Mouse (Mus musculus): ENCODE results near the gene Myo1d. TPM values are rescaled to one million over a fixed set of nuclear protein-coding genes. Genes with fewer than 3 reads are reported as not detected.

The Myo1d gene
- polyA plus RNA-seq, 1 experiment from 2014 or later = 2.7 TPM

- 83% methylated on average over 1 of the region's 1 CpGs for WGBS
- Histone ChIP-seq H3K27me3 (peaks cover 3% of the 10 kb centered on the region; the same call in 1 of the 2 replicates), H3K4me3 (no peak overlapping the region), H3K4me2 (replicated peaks) (no peak overlapping the region), H3K9ac (replicated peaks) (no peak overlapping the region), H3K4me1 (no peaks in the 10 kb centered on the region), H3K9me3 (no peaks in the 10 kb centered on the region), H3K36me3 (no peaks in the 10 kb centered on the region), H3K27ac (replicated peaks) (no peak overlapping the region)
- ATAC-seq (ENCODE audit: low FRiP score, low read depth) = no peak
Observed at GRCm38 (mm10) chr11:80595482-80595881, 184.3 kb downstream of the Myo1d start.

- 62% methylated on average over 5 of the region's 5 CpGs for WGBS
- ATAC-seq (ENCODE audit: low FRiP score, low read depth) = no peak
- Histone ChIP-seq H3K36me3 (no peaks in the 10 kb centered on the region), H3K4me3 (no peak overlapping the region), H3K9me3 (no peaks in the 10 kb centered on the region), H3K9ac (replicated peaks) (no peak overlapping the region), H3K4me1 (0 out of 2 replicates have a peak, but pooled peaks cover 7% of the 10 kb centered on the region), H3K27ac (replicated peaks) (no peak overlapping the region), H3K4me2 (replicated peaks) (no peak overlapping the region), H3K27me3 (no peaks in the 10 kb centered on the region; the same call in 1 of the 2 replicates)
Observed at GRCm38 (mm10) chr11:80589387-80589786, 190.4 kb downstream of the Myo1d start.

- H3K36me3 ChIP-seq = no peaks in the 10 kb centered on the region
- peaks cover 22% of the 10 kb centered on the region for H3K27me3 ChIP-seq
- H3K4me1 ChIP-seq = peaks cover 13% of the 10 kb centered on the region; the same call in 1 of the 2 replicates
- H3K4me2 ChIP-seq (replicated peaks) = no peak overlapping the region
- no peak overlapping the region for H3K9ac ChIP-seq (replicated peaks)
- no peak overlapping the region for H3K27ac ChIP-seq (replicated peaks)
- no peak overlapping the region for H3K4me3 ChIP-seq
- H3K9me3 ChIP-seq = no peaks in the 10 kb centered on the region
- no peak for ATAC-seq (ENCODE audit: low FRiP score, low read depth)
Observed at GRCm38 (mm10) chr11:80585761-80586160, 194.1 kb downstream of the Myo1d start.

GRCm38 (mm10) chr11:80585211-80585610 is 194.6 kb downstream of the Myo1d start:
- no peaks in the 10 kb centered on the region for H3K9me3 ChIP-seq
- no peak overlapping the region for H3K4me3 ChIP-seq
- no peaks in the 10 kb centered on the region for H3K36me3 ChIP-seq
- peaks cover 24% of the 10 kb centered on the region for H3K27me3 ChIP-seq
- H3K4me2 ChIP-seq (replicated peaks) = no peak overlapping the region
- peak overlapping the region; percentile 20; the same call in 1 of the 2 replicates for H3K9ac ChIP-seq (replicated peaks)
- H3K4me1 ChIP-seq = peaks cover 13% of the 10 kb centered on the region; the same call in 1 of the 2 replicates
- WGBS = 24% methylated on average over 11 of the region's 11 CpGs
- no peak for ATAC-seq (ENCODE audit: low FRiP score, low read depth)
- H3K27ac ChIP-seq (replicated peaks) = peak overlapping the region; percentile 58

DNA sequence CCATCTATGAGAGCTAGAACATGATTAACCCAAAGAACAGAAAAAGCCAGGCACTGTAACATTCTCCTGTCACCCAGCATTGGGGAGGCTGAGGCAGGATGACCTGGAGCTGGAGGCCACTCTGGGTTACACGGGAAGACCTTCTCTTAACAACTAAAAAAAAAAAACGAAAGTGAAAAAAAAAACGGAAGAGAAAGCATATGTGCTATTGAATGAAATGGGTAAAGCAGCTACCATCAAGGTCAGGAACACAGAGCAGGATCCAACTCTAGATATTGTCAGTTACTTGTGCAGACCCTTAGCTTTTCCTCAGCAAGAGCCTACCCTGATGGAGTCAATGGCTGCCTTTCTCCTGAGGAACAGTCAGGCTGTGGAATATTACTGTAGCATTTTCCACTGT is 199.3 kb downstream of the Myo1d start:
- Histone ChIP-seq H3K4me2 (replicated peaks) (no peak overlapping the region), H3K36me3 (no peaks in the 10 kb centered on the region), H3K4me1 (peaks cover 28% of the 10 kb centered on the region), H3K4me3 (no peak overlapping the region), H3K9ac (replicated peaks) (no peak overlapping the region), H3K27ac (replicated peaks) (no peak overlapping the region), H3K9me3 (no peaks in the 10 kb centered on the region), H3K27me3 (peaks cover 24% of the 10 kb centered on the region)
- ATAC-seq (ENCODE audit: low FRiP score, low read depth) = no peak
- 88% methylated on average over 3 of the region's 3 CpGs for WGBS

DNA sequence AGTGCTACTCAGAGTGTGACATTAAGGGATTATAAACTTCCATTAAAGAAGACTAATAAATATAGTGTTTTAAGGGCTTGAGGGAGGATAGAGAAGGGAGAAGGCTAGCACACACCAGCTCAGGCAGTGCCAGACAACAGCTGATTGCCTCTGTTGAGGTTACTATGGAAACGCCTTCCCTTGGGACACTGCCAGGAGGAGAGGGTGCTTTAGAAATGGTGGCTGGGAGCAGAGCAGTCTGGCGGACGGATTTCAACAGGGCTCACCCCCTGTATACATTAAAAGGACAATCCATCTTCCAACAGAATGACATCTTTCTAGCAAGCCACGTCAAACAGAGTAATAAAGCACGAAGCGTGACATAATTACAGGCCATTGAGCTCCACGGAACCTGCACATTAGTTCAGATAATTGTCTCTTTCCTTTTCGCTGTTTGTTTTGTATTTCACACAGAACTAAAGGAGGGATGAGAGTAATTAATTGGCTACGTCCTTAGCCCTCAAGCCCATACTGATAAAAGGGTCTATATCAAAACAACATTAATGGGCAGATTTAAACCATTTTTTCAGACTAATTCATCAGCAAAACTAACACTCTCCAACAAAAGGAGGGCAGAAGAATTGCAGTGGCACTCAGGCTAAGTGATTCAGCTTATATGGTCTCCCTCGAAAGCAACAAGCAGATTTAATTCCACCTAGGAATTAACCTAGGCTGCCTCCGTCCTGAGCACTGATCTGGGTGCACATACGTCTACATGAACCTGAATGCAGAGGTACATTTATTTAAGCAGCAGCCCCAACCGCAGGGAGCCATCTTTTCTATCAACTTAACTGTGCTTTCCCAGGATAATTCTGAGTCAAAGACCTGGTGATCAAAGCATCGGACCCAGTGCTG is 201.8 kb downstream of the Myo1d start:
- no peaks in the 10 kb centered on the region for H3K36me3 ChIP-seq
- peak overlapping the region; percentile 87 for H3K27ac ChIP-seq (replicated peaks)
- ATAC-seq (ENCODE audit: low FRiP score, low read depth) = peak; percentile 96
- peak overlapping the region; percentile 16; the same call in 1 of the 2 replicates for H3K9ac ChIP-seq (replicated peaks)
- peaks cover 16% of the 10 kb centered on the region for H3K27me3 ChIP-seq
- 13% methylated on average over 14 of the region's 14 CpGs for WGBS
- peak overlapping the region; percentile 45 for H3K4me2 ChIP-seq (replicated peaks)
- H3K4me3 ChIP-seq = peak overlapping the region; percentile 20; the same call in 1 of the 2 replicates
- peaks cover 22% of the 10 kb centered on the region for H3K4me1 ChIP-seq
- H3K9me3 ChIP-seq = no peaks in the 10 kb centered on the region

GRCm38 (mm10) chr11:80575794-80576193 is 204.0 kb downstream of the Myo1d start:
- no peak overlapping the region for H3K27ac ChIP-seq (replicated peaks)
- H3K9ac ChIP-seq (replicated peaks) = no peak overlapping the region
- H3K27me3 ChIP-seq = peaks cover 2% of the 10 kb centered on the region; the same call in 1 of the 2 replicates
- H3K4me1 ChIP-seq = peaks cover 15% of the 10 kb centered on the region
- no peaks in the 10 kb centered on the region for H3K36me3 ChIP-seq
- H3K4me3 ChIP-seq = no peak overlapping the region
- 79% methylated on average over 3 of the region's 3 CpGs for WGBS
- ATAC-seq (ENCODE audit: low FRiP score, low read depth) = no peak
- no peaks in the 10 kb centered on the region for H3K9me3 ChIP-seq
- H3K4me2 ChIP-seq (replicated peaks) = no peak overlapping the region

DNA sequence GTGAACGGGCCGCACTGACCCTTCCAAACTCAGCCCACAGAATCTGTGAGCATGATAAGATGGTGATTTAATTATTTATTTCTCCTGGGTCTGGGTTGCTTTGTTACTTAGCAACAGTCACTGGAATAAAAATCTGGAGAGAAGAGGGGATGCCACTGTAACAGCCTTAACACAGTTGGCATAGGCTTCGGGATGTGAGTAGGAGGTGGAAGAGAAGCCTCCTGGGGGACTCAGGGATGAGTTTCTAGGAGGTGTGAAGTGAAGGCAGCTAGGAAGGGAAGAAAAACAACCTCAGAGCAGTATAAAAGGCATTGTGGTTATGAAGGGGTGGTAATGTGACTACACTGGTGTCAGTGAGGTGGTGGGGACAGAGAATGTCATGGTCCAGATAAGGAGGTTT is 213.5 kb downstream of the Myo1d start:
- H3K4me3 ChIP-seq = no peak overlapping the region
- no peak overlapping the region for H3K4me2 ChIP-seq (replicated peaks)
- no peaks in the 10 kb centered on the region for H3K36me3 ChIP-seq
- H3K9ac ChIP-seq (replicated peaks) = no peak overlapping the region
- H3K9me3 ChIP-seq = no peaks in the 10 kb centered on the region
- H3K27me3 ChIP-seq = no peaks in the 10 kb centered on the region
- no peaks in the 10 kb centered on the region for H3K4me1 ChIP-seq
- H3K27ac ChIP-seq (replicated peaks) = no peak overlapping the region
- ATAC-seq (ENCODE audit: low FRiP score, low read depth) = no peak
- 89% methylated on average over 3 of the region's 3 CpGs for WGBS

DNA sequence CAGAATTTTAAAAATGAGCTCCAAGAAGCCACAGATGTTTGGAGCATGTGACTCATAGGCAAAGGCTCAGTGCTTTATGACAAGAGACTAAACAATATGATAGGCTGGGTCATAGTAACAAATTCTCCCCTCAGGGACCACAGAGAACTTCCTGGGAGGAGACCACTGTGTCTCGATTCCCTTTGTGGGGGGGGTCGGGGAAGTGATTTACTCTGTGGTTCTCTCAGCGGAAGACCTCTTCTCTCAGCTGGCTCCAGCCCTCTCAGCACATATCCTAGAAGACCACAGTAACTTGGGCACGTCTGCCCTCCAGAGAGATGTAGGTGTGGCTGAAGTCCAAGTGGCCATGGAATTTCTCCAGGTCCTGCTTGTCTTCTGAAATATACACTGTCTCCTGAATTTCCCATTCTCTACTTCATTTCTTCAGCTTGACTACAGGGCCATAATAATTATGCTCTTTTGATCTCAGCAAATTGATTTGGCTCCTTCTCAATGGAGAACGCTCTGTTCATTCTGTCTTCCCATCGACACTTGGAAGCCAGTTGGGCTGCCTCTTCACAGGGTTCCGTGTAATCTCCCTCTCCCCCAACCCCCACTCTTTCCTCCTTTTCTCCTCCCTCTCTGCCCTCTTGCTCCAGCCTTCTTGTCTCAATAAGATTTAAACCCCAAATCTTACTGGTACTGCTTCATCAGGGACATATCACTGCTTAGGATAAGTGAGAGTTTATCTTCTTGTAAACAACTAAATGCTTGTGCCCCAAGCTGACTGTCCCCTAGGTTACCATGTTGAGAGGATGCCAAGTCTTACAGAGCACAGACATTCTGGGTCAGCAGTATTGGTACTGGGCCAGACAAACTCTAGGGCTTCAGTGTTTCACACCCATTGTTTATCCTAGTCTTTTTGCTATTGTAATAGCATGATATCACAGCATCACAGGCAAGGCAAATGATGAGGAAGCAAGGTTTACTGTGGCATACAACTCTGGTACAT is 214.6 kb downstream of the Myo1d start:
- WGBS = 75% methylated on average over 7 of the region's 7 CpGs

GRCm38 (mm10) chr11:80562479-80562878 is 217.3 kb downstream of the Myo1d start:
- Histone ChIP-seq H3K27me3 (peaks cover 5% of the 10 kb centered on the region; the same call in 1 of the 2 replicates), H3K9ac (replicated peaks) (no peak overlapping the region), H3K9me3 (no peaks in the 10 kb centered on the region), H3K27ac (replicated peaks) (no peak overlapping the region), H3K4me2 (replicated peaks) (no peak overlapping the region), H3K4me3 (no peak overlapping the region), H3K36me3 (no peaks in the 10 kb centered on the region), H3K4me1 (no peaks in the 10 kb centered on the region)
- no peak for ATAC-seq (ENCODE audit: low FRiP score, low read depth)
- 46% methylated on average over 3 of the region's 3 CpGs for WGBS

More for the DNA sequence above, 214.6 kb downstream of the Myo1d start:
- no peaks in the 10 kb centered on the region for H3K36me3 ChIP-seq
- no peak overlapping the region for H3K4me2 ChIP-seq (replicated peaks)
- no peak overlapping the region for H3K27ac ChIP-seq (replicated peaks)
- peaks cover 5% of the 10 kb centered on the region; the same call in 1 of the 2 replicates for H3K27me3 ChIP-seq
- H3K4me1 ChIP-seq = no peaks in the 10 kb centered on the region
- H3K4me3 ChIP-seq = no peak overlapping the region
- no peak for ATAC-seq (ENCODE audit: low FRiP score, low read depth)
- no peaks in the 10 kb centered on the region for H3K9me3 ChIP-seq
- H3K9ac ChIP-seq (replicated peaks) = no peak overlapping the region

- WGBS = 82% methylated on average over 5 of the region's 5 CpGs
- ATAC-seq (ENCODE audit: low FRiP score, low read depth) = no peak
- Histone ChIP-seq H3K4me1 (no peaks in the 10 kb centered on the region), H3K4me3 (no peak overlapping the region), H3K9ac (replicated peaks) (no peak overlapping the region), H3K9me3 (no peaks in the 10 kb centered on the region), H3K36me3 (no peaks in the 10 kb centered on the region), H3K27ac (replicated peaks) (no peak overlapping the region), H3K4me2 (replicated peaks) (no peak overlapping the region), H3K27me3 (peaks cover 5% of the 10 kb centered on the region; the same call in 1 of the 2 replicates)
Observed at GRCm38 (mm10) chr11:80560770-80561169, 219.1 kb downstream of the Myo1d start.
